Mouse (Mus musculus) erythroid progenitor cell, adult 5-6 weeks (primary cell): ENCODE measurements around the gene Jchain. TPM values are rescaled to one million over a fixed set of nuclear protein-coding genes. Genes with fewer than 3 reads are reported as not detected.
"Not testable (repeated sequence)": the region's sequence is repeated elsewhere in the genome, so short reads cannot be mapped to it uniquely, and the experiment has no call there.

Source experiments
- ATAC-seq: replicated peaks from 2 replicates; pipeline ENCODE4 v1.8.0; 2016; ENCODE audit warnings: moderate number of reproducible peaks, mild to moderate bottlenecking, moderate TSS enrichment, inconsistent platforms; ENCODE audit not compliant: poor library complexity, low FRiP score, severe bottlenecking
- total RNA-seq, 2 experiments: library from RNA; stranded (forward) in 1 of 2; stranded (reverse) in 1 of 2; fragments of 150-400 nt in 1 of 2; fragments of 186-747, 209-891 nt in 1 of 2; gene quantifications; 2 replicates each; pipeline versions ENCODE4 v1.2.3 to v1.2.4; 2015 to 2017; ENCODE audit warnings: low replicate concordance in 2 of 2

Gene Jchain
- total RNA-seq (2015; ENCODE audit: low replicate concordance): 33.2 and 58.7 TPM in 2 replicates
- 23.1 and 23.7 TPM in 2 replicates for total RNA-seq (2017; ENCODE audit: low replicate concordance)

- no peak for ATAC-seq
Measured at GRCm38 (mm10) chr5:88527657-88528056, at the start of gene Jchain. TSS of gene Jchain (minus strand) at chr5:88527891.

- no peak for ATAC-seq
Measured at GRCm38 (mm10) chr5:88575506-88576338, 48.0 kb upstream of the Jchain start.

- ATAC-seq: no peak
Measured at GRCm38 (mm10) chr5:88574829-88575228, 47.1 kb upstream of the Jchain start.

- ATAC-seq: no peak
Measured at GRCm38 (mm10) chr5:88569541-88569940, 41.9 kb upstream of the Jchain start.

- ATAC-seq: no peak
Measured at GRCm38 (mm10) chr5:88566034-88566841, 38.5 kb upstream of the Jchain start.

- ATAC-seq: peak; percentile 52
Measured at GRCm38 (mm10) chr5:88565148-88566033, 37.7 kb upstream of the Jchain start.

DNA sequence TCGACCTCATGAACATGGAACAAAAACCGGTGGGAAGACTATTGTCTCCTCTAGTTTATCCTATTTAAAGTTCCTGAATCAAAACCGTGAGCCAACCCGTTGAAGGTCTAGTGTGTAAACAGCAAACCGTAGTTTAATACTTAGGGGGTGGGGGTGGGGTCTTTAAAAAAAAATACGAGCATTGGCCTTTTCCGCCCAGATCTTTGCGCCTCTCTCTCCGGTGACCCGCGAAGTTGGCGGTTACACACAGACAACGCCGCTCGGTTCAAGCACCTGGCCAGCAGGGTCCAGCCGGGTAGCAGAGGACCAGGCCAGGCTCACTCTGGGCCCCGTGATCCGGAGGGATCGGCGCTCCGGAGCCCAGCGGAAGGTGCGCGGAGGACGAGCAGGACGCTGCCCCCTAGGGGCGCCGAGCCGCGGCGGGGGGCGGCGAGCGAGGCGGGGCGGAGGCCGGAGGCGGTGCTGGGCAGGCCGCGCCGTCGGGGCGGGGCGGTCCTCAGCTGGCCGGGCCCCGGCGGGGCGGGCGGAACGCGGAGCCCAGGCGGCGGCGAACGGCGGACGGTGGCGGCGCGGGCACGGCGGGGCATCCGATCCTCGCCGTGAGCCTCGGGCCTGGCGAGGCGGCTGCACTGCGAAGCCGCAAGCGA lies 36.9 kb upstream of the Jchain start, which contains the start of gene Rufy3:
Rufy3 (plus strand) TSS at position 540 of the 647 bp plus-strand sequence.
- peak; percentile 88 for ATAC-seq

- no peak for ATAC-seq
Measured at GRCm38 (mm10) chr5:88562863-88563780, 35.4 kb upstream of the Jchain start.

DNA sequence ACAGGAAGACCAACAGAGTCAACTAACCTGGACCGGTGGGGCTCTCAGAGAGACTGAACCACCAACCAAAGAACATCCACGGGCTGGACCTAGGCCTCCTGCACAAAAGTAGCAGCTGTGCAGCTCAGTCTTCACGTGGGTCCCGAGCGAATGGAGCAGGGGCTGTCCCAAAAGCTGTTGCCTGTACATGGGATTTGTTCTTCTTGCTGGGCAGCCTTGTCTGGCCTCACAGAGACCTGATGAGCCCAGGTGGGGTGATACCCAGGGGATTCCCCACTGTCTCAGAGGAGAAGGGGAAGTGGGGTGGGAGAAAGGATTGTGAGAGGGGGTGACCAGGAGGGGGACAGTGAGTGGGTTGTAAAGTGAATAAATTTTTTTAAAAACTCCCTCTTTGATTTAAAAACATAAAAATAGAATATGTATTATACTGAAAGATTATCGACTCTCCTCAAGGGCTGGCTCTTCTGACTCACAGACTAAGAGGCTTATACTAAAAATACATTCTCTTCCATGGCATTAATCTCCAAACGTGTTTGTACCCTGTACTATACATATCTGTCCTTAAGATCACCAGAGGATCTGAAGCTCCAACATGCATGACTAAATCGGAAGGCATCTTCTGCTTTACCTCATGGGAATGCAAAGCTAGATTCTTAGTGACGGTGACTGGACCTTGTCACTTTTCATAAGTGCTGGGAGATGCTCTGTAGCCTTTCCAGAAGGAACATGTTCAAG lies 33.6 kb upstream of the Jchain start:
- ATAC-seq: no peak

GRCm38 (mm10) chr5:88558991-88559390 lies 31.3 kb upstream of the Jchain start:
- ATAC-seq: no peak

- ATAC-seq: peak; percentile 100
Measured at GRCm38 (mm10) chr5:88554086-88554886, 26.6 kb upstream of the Jchain start, which contains the start of gene Utp3. TSS of gene Utp3 (plus strand) at chr5:88554462.

- peak; percentile 64 for ATAC-seq
Measured at GRCm38 (mm10) chr5:88553271-88554085, 25.8 kb upstream of the Jchain start.

DNA sequence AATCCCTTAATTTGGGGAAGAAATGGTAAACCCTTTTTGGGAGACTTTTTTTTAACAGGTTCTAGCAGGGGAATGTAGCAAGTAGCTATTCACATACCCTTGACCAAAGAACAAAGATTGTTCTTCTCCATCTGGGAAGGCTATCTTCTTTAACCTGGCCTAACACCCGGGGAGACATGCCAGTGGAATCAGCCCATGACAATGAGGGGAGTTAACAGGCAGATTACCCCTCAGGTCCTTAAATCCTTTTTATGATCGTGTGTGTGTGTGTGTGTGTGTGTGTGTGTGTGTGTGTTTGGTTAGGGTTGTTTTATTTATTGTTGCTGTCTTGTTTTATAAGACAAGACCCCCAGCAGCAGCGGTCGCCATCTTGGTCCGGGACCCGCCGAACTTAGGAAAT lies 17.8 kb upstream of the Jchain start:
- ATAC-seq: no peak

DNA sequence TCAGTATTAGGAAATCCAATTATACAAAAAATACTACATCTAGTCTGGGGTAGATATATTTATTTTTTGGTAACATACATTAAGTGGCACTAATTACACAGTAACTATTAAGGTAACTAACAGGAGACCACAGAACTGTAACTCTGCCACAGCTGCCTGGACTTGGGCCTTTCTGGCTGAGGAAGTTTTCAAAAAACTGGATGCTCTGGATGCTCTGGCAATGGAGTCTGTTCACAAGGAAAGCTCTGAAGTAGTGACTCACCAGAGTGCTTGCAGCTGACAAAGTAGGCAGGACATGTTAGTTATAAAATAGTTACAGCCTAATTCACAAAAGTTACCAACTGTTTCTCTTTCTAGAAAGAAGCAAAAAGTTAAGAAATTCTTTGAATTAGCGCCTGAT lies 16.7 kb upstream of the Jchain start:
- ATAC-seq: not testable (repeated sequence)

DNA sequence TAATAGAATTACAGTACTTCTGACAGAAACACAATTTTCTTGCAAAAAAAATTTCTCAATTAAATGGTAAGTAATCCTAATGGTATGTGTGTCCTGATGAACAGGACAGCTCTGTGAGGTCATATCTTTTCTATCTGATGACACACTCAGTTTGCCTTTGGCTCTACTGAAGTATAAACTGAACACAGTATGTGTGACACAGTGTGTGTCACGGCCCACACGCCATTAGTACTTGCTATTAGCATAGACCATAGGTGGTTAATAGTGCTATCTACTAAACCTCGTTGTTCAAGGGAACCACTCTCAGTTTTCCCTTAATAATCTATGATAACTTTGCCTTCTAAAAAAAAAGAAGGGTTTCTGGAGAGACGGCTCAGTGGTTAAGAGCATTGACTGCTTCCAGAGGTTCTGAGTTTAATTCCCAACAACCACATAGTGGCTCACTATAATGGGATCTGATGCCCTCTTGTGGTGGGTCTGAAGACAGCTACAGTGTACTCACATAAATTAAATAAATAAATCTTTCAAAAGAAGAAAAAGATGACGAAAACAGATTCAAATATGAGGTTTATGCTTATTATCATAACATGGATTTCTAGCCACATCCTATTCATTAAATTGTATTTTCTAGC lies 15.1 kb upstream of the Jchain start:
- ATAC-seq: no peak
